Mouse (Mus musculus): Measurements from ENCODE around the gene Anapc16.
"Not testable (repeated sequence)": the region's sequence is repeated elsewhere in the genome, so short reads cannot be mapped to it uniquely, and the experiment has no call there.

Gene Anapc16

DNA sequence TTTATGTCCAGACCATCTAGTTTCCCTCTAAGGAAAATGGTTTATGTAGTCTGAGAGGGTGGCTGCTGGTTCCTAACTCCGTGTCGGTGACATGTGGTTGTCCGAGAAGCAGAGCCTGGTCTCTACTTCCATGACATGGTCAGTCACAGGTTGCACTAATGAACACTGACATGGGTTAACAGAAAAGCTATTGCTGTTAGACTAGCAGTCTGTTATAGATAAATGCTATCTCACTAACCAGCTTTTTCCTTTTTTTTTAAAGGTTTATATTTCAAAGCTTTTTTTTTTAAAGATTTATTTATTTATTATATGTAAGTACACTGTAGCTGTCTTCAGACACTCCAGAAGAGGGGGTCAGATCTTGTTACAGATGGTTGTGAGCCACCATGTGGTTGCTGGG is 3.9 kb downstream of the Anapc16 start:
- DNase-seq = no peak

DNA sequence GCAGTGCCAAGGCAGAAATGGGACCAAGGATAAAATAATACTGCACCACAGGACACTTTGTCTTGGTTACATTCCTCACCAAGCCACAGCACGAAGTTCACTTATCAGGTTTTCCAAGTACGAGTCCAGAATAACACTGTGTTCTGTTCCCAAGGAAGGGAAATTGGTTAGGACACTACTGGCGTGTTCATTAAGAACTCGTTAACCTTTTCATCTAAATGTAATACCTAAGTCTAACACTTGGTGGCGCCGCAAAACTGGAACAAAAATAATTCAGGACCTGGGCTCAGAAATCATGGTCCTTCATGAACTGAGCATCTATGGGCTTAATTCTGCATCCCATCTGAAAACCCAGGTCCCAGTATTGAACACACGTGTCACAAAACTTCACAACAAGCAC is 5.3 kb downstream of the Anapc16 start:
- DNase-seq = peak; percentile 50

DNA sequence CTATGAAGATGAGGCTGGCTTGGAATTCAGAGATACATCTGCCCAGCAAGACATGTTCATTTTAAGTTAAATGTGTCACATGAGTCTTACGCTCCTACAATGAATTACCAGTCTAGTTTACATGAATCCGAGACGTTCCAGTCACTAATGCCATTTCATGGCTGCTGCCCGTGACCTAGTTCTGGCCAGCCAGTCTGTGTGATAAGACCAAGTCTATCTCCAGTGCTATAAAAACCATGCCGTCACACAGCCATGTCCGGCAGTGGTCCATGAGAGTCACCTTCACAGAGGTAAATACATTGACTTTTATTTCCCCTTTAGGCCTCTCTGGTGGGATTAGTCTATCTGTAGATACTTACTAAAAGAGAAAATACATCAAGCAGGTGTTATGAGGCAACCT is 7.0 kb downstream of the Anapc16 start:
- DNase-seq = no peak

DNA sequence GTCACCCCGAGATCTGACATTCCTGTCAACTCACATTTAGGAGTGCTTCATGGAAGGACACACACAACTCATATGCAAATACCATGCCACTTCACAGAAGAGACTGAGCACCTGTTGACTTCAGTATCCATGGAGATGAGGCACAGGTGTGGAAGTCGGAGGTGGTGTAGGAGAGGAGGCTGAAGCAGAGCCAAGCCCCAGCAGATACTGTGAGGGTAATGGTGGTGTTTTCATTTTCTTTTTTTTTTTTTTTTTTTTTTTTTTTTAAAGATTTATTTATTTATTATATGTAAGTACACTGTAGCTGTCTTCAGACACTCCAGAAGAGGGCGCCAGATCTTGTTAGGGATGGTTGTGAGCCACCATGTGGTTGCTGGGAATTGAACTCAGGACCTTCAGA is 9.1 kb downstream of the Anapc16 start:
- DNase-seq = not testable (repeated sequence)

DNA sequence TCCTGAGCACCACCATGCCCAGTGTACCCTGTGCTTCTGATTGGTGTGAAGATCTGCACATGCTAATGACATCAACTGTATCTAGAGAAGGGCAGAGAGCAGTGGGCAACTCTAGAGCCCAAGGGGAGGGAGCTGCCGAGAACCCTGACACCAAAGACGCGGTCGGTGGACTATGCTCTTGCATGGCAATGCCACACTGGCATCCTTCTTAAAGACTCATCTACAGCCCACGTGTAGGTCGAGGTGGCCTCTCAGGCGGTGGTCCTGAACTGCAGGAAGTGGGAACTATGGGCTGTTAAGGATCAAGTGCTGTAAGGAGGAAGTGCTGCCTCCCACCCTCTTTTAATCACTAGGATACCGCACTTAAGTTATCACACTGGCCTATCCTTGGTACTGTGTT is 10.9 kb downstream of the Anapc16 start:
- DNase-seq = no peak

DNA sequence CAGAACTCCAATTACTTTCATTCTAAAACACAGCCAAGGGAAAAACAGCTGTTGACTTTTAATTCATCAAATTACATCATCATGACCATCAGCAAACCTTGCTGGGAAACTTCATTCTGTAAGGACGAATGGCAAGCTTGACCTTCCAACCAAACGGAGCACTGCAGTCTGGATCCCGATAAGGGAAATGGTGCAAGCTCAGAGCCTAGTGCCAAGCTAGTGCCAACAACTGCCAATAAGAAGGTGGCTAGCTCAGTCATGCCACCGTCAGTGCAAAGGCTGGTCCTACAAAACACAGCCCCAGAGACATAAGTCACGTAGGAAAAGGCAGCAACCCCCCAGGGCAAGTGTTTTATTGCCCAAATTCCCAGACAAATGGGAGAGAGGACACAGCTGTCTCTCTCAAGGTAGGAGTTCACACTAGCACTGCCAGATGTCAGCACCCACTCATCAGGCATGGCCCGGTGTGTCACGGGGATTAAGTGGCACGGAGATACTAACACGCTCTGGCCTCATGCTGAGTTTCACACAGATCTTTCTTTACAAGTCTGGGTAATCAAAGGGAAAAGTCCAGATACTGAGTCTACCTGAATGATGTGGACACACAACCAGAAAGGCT is 11.6 kb downstream of the Anapc16 start:
- no peak for DNase-seq

DNA sequence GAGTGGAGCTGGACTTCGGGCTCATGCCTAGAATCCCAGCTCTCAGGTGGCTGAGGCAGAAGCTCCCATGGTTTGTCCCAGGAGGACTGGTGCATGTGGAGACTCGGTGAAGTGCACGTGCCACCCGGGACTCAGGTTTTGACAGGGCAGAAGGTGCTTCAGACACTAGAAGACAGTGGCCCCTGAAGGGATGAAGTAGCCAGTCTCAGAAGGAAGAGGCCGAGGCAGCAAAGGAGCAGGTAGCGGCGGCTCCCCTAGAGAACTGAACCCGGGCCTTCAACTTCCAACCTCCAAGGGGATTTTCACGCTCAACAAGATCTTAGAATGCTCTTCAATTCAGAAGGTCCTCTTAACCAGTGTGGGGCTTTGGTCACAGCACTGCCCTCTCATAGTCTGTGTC is 12.5 kb downstream of the Anapc16 start:
- no peak for DNase-seq

DNA sequence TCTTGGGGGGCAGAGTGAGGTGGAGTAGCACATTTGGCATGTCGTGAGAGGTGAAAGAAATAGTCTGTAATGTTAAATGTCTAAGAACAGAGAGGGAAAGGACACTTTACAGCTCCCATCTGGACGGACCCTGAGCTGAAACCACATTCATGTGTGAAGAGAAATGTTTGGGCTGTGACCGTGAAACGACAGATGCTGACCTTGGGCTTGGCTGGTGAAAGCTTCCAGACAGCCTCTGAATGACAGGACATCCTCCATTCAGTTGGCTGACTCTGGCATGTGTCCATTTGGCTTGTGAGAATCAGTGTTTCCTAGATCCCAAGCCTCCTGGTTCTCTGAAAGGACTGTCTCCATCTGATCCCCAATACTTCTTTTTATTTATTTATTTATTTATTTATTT is 14.9 kb downstream of the Anapc16 start:
- DNase-seq = no peak

DNA sequence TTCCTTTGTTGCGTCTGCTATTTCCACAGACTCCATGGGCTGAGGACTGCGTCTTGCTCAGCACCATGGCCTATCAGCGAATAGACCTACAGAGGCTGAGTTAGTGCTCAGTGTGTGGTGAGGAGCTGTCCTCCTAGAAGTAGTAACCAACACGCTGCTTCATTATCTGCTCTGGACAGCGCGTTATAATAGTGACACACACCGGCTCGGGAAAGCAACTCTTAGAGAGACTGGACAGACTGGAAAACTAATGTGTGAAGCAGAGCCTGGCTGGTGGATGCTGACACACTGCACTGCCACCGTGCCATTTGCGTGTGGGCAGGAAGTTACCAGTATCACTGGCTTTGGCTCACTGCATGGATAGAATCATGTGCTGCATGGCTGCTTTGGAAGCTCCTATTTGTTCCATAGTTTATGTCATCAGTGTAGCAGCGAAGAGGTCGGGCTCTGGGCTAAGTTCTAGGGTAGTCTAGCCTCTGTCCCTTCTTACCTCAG is 20.5 kb downstream of the Anapc16 start:
- no peak for DNase-seq

DNA sequence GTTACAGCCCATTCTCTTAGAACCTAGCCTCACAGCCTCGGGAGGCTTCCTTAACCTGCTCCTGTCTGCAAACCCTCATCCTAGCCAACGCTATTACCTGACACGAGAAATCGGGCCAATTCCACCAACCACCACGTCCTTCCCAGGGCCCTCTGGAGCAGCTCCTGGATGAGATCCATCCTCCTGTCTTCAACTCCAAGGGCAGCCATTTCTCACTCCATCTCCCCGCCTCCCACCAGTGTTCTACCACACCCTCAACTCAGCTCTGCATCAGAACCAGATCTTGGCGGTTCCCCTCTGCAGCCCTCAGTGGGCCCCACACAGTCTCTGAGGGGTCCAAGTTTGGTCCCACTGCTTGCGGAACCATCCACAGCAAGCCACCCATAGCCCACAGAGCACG is 21.1 kb downstream of the Anapc16 start:
- no peak for DNase-seq

DNA sequence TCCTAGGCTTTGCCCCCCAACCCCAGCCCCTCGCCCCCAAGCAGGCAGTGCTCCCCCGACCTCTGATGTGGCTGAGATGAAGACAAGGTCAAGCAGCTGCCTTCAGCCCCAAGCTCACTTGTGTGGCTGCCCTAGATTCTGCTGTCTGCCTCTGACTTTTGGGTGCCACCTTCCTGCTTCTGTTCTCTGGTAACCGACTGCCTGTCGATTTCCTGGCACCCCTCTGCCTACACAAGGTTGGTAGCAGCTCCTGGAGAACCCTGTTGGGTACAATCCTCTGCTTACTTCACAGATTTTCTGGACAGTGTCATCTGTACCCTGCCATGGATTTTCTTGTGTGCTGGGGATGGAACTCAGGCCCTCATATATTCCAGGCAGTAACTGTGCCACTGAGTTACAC is 21.6 kb downstream of the Anapc16 start:
- DNase-seq = no peak

DNA sequence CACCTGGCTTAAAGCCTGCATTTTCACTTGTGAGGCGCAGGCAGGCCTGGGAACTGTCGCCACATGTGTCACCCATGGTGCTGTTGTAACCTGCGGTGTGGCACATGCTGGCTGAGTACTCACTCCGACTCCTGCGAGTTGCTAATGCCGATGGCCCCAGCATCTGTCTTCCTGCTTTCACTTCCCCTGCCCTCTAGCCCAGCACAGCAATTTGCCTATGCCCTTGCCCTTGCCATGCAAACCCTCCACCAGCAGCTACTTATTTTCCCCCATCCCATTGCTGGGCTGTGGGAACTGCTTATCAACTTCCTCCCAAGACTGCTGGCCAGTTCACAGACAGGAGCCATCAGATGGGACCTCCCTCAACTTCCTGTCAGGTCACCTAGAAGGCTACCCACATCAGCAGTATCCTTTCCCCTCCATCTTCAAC is 22.1 kb downstream of the Anapc16 start:
- DNase-seq = no peak

DNA sequence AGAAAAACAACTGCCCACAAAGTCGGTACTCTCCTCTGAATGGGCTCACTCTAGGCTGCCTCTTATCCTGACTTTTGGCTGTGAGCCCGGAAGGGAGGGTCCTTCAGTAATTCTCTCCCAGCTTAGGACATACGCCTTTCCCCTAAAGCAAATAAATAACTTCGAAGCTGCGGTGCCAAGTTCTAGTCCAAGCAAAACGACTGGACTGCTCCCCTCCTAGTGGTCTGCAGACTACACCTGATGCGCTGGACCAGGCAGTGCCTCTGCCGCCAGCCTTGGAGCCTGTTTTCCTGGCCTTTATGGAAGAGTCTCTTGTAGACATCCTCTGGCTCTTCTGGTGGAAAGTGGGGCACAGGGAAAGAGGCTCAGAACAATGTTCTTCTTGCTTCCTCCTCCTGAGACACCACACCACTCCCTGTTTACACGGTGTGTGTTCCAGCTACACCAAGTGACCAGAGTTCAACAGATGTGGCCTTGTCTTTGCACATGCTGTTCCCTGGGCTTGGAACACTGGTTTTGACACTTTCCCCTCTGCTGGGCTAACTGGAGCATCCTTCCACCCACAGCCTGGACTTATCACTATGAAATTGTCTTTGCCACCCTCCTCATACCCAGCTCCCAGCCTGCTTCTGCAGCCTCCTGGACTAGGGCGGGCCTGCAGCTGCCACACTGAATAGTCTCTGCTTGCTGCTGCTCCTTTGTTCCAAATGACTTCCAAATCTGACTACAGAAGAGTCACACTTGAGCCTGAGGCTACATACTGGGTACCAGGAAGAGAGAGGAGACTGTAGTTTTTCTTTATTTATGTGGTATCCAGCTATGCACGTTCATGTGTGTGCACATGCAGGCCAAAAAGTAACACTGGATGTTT is 23.8 kb downstream of the Anapc16 start:
- no peak for DNase-seq

DNA sequence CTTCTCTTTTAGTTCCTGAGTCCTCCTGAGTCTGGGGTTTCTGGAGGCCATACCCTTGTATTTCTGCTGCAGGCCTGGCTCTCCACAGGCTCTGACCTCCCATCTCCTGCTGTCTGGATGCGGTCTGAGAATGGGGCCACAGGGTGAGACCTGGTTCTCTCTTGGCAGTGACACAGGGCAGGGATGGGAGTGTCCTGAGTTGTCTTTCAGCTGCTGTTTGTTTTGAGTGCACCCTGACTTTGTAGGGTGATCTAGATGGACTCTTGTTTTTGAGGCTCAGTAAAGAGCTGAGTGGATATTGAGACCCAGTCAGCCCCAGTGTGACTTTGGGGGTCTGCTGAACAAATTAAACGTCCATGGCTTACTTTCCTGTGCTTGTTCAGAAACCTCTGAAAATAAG is 24.5 kb downstream of the Anapc16 start:
- DNase-seq = no peak

DNA sequence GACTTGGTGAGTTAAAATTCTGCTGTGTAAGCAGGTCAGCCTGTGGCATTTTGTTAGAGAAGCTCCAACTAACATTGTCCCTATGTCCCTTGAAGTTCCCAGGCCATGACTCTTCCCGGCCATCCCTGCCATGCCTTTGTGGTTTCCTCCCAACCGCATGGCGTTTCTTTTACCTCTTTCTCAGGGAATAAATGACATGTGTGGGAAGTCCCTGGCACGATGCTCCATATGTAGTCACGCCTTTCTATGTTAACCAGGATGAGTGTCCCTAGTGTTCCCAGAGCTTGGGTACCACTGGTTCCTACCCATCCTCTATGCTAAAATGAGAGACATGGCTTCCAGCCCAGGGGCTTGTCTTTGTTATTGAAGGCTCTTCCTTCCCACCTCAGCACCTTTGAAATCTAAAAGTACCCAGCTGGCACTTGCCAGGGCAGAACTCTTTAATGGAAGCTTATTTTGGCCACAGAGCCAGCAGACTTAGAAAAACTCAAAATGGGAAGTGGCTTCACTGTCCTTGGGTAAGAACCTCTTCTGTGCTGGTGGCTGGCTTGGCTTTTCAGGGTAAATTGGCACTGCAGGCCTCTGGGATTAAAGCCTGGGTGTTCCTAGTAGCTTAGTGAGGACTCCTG is 25.1 kb downstream of the Anapc16 start:
- no peak for DNase-seq

DNA sequence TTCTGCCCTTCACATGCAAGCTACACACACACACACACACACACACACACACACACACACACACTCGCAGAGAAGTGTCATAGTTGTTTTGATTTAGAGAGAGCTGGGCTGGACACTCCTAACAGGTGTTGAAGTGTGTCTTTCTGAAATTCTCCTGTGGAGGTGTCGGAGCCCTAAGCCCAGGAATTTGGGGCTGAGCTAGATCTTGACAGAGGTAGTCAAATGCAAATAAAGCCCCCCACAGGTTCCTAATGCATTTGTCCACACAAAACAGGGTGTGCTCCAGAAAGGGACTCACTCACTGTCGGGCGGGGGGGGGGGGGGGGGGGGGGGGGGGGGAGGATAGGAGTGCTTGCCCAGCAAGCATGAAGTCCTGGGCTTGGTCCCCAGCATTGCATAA is 25.8 kb downstream of the Anapc16 start:
- no peak for DNase-seq

DNA sequence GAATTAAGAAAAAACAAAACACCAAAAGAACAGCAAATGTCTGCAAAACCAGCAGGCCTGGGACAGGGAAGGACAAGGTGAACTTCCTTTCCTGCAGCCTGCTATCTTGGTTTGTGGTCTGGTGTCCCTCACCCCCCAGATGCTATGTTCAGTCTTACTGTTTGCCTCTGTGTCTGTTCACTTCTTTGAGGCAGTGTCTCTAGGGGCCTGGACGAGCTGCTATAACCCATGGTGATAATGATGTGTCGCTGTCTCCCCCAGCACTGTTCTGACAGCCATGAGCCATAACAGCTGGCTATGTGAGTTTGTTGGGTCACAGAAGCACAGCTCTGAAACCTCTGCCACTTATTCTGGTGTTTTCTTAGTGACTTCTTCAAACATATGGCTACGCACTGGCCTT is 28.1 kb downstream of the Anapc16 start:
- no peak for DNase-seq

DNA sequence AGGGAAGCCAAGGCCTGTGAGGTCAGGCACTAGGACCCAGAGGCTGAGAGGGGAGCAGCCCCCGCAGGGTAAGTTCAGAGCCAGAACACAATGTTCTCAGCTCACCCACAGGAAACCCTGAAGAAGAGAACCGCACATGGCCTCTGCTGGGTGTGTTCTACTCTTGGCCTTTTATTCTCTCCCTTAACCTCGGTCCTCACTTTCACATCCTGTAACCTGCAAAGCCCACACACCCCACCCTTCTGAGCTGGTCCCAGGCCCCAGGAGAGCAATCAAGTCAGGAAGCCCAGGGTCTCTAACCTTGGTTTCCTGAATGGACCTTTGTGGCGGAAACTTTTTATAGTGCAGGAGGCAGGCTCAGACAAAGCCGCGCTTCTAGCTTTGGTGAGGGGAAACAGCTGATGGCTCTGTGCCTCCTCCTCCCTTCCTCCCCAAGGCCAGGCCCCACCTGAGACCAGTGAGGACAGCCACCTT is 28.7 kb downstream of the Anapc16 start:
- no peak for DNase-seq

DNA sequence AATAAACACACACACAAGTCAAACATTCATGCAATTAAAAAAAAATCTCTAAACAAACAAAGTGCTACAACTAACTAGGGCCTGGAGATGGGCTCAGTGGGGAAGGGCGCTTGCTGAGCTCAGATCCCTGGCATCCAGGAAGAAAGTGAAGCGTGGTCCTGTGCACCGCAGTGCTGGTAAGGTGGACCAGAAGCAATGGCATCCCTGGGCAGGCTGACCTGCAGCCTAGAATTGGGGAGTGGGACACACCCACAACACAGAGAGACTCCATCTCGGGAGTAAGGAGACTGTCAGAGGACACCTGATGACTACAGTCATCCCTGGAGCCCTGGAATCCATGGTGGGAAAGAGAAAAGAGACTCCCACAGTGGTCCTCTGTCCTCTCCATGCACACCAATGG is 29.5 kb downstream of the Anapc16 start:
- no peak for DNase-seq

DNA sequence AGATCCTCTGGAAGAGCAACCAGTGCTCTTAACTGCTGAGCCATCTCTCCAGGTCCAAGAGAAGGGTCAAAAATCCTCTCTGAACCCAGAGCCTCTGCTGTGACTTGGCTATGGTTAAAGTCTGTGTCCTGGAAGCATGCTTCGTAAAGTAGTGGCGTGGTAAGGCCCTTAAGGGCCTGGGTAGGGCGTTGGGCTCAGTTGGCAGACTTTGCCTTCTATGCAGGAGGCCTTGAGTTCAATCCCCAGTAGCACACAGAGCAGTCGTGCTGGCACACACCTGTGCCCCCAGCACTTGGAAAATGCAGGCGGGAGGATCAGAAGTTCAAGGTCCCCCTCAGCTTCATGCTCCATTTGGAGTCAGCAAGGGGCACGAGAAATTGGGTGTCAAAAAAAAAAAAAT is 29.9 kb downstream of the Anapc16 start:
- no peak for DNase-seq

DNA sequence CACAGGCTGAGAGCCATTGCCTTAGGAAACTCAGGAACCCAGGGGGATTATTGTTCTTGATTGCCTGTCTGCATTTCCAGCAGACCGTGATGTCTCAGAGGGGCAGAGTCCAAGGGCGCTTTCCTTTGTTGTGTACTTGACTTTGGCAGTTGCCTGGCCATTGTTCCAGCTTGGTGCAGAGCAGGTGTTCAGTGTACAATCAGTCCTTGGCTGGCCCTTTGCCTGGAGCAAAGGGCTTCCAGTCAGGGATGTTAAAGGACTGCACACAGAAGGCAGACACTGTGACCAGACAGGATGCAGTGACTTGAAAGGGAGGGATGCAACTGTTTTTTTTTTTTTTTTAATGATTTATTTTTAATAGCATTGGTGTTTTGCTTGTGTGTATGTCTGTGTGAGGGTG is 30.4 kb downstream of the Anapc16 start:
- DNase-seq = no peak

DNA sequence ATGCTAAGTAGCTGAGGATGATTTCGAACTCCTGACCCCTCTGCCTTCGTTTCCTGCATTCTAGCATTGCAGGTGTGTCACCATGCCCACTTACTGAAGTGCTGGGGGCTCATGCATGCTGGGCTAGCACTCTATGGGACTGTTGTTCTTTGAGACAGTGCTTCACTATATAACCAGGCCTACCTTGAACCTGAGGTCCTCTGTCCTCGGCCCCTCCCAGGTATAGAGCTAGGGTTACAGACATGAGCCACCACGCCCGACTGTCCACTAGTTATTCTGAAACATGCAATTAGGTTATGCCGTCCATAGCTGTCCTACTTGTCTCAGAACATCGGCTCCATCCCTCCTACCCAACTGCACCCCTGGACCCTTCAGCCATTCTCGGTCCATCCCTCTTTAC is 31.1 kb downstream of the Anapc16 start:
- DNase-seq = no peak

DNA sequence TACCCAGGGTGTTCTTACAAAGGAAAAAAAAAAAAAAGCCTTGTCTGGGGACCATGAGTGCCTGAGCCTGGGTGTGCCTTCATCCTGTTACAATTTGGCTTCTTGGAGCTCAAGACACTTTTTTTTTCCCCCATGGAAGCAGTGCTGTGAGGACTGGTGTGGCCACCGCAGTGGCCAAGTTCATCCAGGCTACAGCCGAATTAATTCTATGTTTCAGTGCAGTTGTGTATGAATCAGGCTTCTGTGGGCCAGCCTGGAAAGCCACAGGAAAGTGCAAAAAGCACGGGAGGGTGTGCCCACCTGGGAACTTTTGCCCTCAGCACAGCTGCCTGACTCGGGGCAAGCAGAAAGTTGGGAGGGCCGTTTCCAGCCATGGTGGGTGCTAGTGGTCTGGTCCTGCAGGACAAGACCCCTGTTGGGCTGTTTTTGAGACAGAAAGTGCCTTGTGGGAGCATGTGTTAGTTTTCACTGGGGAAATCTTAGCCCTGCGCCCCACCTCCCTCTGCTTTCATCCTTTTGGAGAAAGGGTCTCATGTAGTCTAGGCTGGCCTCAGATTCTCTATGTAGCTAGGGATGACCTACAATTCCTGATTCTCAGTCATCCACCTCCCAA is 32.4 kb downstream of the Anapc16 start:
- no peak for DNase-seq

Data from cerebellum, adult 11 months (tissue).